Mouse (Mus musculus) right cerebral cortex, adult 18-20 months (tissue): ENCODE results near the gene Wwp2.
A peak's percentile ranks its signal among the peaks of the same experiment; 100 is the strongest.

Experiments
- DNase-seq: peaks from one replicate; pipeline ENCODE4 v3.0.0; 2022; ENCODE audit warnings: mixed read lengths

Gene Wwp2

GRCm38 (mm10) chr8:107435962-107436831, at the start of gene Wwp2:
Gene Wwp2 (plus strand): TSS chr8:107436365.
- peak; percentile 81 for DNase-seq

GRCm38 (mm10) chr8:107386642-107387041, 49.5 kb upstream of the Wwp2 start:
- no peak for DNase-seq

GRCm38 (mm10) chr8:107387861-107388260, 48.3 kb upstream of the Wwp2 start:
- no peak for DNase-seq

- peak; percentile 17 for DNase-seq
Measured at GRCm38 (mm10) chr8:107389557-107389956, 46.6 kb upstream of the Wwp2 start.

- no peak for DNase-seq
Measured at GRCm38 (mm10) chr8:107390476-107391135, 45.6 kb upstream of the Wwp2 start.

- no peak for DNase-seq
Measured at GRCm38 (mm10) chr8:107391136-107391516, 45.0 kb upstream of the Wwp2 start.

GRCm38 (mm10) chr8:107395397-107395796, 40.8 kb upstream of the Wwp2 start:
- no peak for DNase-seq

- DNase-seq: no peak
Measured at GRCm38 (mm10) chr8:107396106-107396670, 40.0 kb upstream of the Wwp2 start.

- no peak for DNase-seq
Measured at GRCm38 (mm10) chr8:107397665-107398064, 38.5 kb upstream of the Wwp2 start.

- peak; percentile 30 for DNase-seq
Measured at GRCm38 (mm10) chr8:107399495-107399894, 36.7 kb upstream of the Wwp2 start.

- no peak for DNase-seq
Measured at GRCm38 (mm10) chr8:107401866-107402265, 34.3 kb upstream of the Wwp2 start.

- DNase-seq: peak; percentile 71
Measured at GRCm38 (mm10) chr8:107403038-107403781, 33.0 kb upstream of the Wwp2 start, which contains the start of gene Nqo1. Gene Nqo1 (minus strand): TSS chr8:107403206.

- no peak for DNase-seq
Measured at GRCm38 (mm10) chr8:107404057-107404456, 32.1 kb upstream of the Wwp2 start.

- DNase-seq: no peak
Measured at GRCm38 (mm10) chr8:107405935-107406334, 30.2 kb upstream of the Wwp2 start.

- DNase-seq: no peak
Measured at GRCm38 (mm10) chr8:107411391-107411790, 24.8 kb upstream of the Wwp2 start.

- DNase-seq: no peak
Measured at GRCm38 (mm10) chr8:107412552-107412951, 23.6 kb upstream of the Wwp2 start.

GRCm38 (mm10) chr8:107413881-107414280, 22.3 kb upstream of the Wwp2 start:
- no peak for DNase-seq

- no peak for DNase-seq
Measured at GRCm38 (mm10) chr8:107417001-107417400, 19.2 kb upstream of the Wwp2 start.

GRCm38 (mm10) chr8:107424176-107424575, 12.0 kb upstream of the Wwp2 start:
- no peak for DNase-seq

- peak; percentile 96 for DNase-seq
Measured at GRCm38 (mm10) chr8:107424597-107425229, 11.5 kb upstream of the Wwp2 start, which contains the start of gene Nob1. Gene Nob1 (minus strand): TSS chr8:107425051.

GRCm38 (mm10) chr8:107425230-107425597, 11.0 kb upstream of the Wwp2 start:
- no peak for DNase-seq

- DNase-seq: no peak
Measured at GRCm38 (mm10) chr8:107430821-107431220, 5.3 kb upstream of the Wwp2 start.
